Mouse (Mus musculus): ENCODE data around the gene Ttc30a2.

DNA sequence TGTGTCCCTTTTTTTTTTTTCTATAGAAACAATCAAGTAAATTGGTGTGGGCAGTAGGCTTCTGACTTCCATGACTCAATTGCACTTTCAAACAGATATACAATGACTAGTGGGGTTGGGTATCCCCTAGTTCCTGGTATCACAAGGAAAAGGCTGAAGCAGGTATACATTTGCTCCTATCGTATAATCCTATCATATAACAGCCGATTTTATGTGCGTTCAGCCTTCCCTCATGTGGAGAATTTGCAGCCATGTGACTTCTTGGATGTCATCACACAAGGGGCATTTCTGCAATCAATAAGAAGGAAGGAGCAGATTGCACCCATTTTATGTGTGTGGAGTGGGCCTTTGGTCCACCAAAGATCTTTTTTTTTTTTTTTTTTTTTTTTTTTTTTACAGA, 5.1 kb upstream of the Ttc30a2 start:
- TF ChIP-seq CTCF (IDR thresholded peaks at IDR 0.05; ENCODE audit: low read depth, low read length) (no peak), POLR2A (IDR thresholded peaks at IDR 0.05; ENCODE audit: extremely low read depth, insufficient read depth, low read length) (no peak)

All from liver, adult 2 months (tissue).